Mouse (Mus musculus): ENCODE data around the gene Kifc5b. TPM values are rescaled to one million over a fixed set of nuclear protein-coding genes. Genes with fewer than 3 reads are reported as not detected.
"Not testable (repeated sequence)": the region's sequence is repeated elsewhere in the genome, so short reads cannot be mapped to it uniquely, and the experiment has no call there.

Gene Kifc5b
- polyA plus RNA-seq, 1 experiment from 2014 or later: 9.6 TPM

GRCm38 (mm10) chr17:26893492-26893891, 23.4 kb upstream of the Kifc5b start:
- Histone ChIP-seq H3K9ac (no peak overlapping the region), H3K4me1 (ENCODE audit: insufficient read depth) (peaks cover 7% of the 10 kb centered on the region; the same call in 1 of the 2 replicates), H3K27ac (ENCODE audit: low read depth) (no peak overlapping the region), H3K27me3 (ENCODE audit: insufficient read depth, low read length) (no peaks in the 10 kb centered on the region; the same call in 1 of the 2 replicates), H3K9me3 (ENCODE audit: low read depth, low read length) (no peaks in the 10 kb centered on the region), H3K4me3 (ENCODE audit: low read depth, low read length) (no peak overlapping the region), H3K36me3 (ENCODE audit: insufficient read depth) (no peaks in the 10 kb centered on the region), H3K4me2 (no peak overlapping the region; the same call in 1 of the 2 replicates)
- ATAC-seq (ENCODE audit: insufficient read depth): no peak
- no peak for DNase-seq
- 52% methylated on average over 6 of the region's 6 CpGs for WGBS
- no peak for TF ChIP-seq CTCF (IDR thresholded peaks at IDR 0.05; ENCODE audit: low read depth)

- DNase-seq: peak; percentile 10
- TF ChIP-seq CTCF (IDR thresholded peaks at IDR 0.05; ENCODE audit: low read depth): no peak
- H3K4me2 ChIP-seq: no peak overlapping the region
- no peaks in the 10 kb centered on the region for H3K9me3 ChIP-seq (ENCODE audit: low read depth, low read length)
- H3K4me3 ChIP-seq (ENCODE audit: low read depth, low read length): no peak overlapping the region
- peaks cover 7% of the 10 kb centered on the region; the same call in 1 of the 2 replicates for H3K4me1 ChIP-seq (ENCODE audit: insufficient read depth)
- no peak overlapping the region for H3K9ac ChIP-seq
- H3K36me3 ChIP-seq (ENCODE audit: insufficient read depth): no peaks in the 10 kb centered on the region
- no peak for ATAC-seq (ENCODE audit: insufficient read depth)
- no peak overlapping the region for H3K27ac ChIP-seq (ENCODE audit: low read depth)
- WGBS: 68% methylated on average over 6 of the region's 6 CpGs
- H3K27me3 ChIP-seq (ENCODE audit: insufficient read depth, low read length): no peaks in the 10 kb centered on the region; the same call in 1 of the 2 replicates
Observed at GRCm38 (mm10) chr17:26894342-26894741, 22.5 kb upstream of the Kifc5b start.

- no peak overlapping the region for H3K4me3 ChIP-seq (ENCODE audit: low read depth, low read length)
- no peak overlapping the region for H3K27ac ChIP-seq (ENCODE audit: low read depth)
- H3K9ac ChIP-seq: no peak overlapping the region
- peaks cover 7% of the 10 kb centered on the region; the same call in 1 of the 2 replicates for H3K4me1 ChIP-seq (ENCODE audit: insufficient read depth)
- DNase-seq: peak; percentile 85
- no peak overlapping the region for H3K4me2 ChIP-seq
- H3K36me3 ChIP-seq (ENCODE audit: insufficient read depth): no peaks in the 10 kb centered on the region
- ATAC-seq (ENCODE audit: insufficient read depth): peak; percentile 62; the same call in 1 of the 2 replicates
- peak; percentile 89 for TF ChIP-seq CTCF (IDR thresholded peaks at IDR 0.05; ENCODE audit: low read depth)
- H3K27me3 ChIP-seq (ENCODE audit: insufficient read depth, low read length): no peaks in the 10 kb centered on the region; the same call in 1 of the 2 replicates
- H3K9me3 ChIP-seq (ENCODE audit: low read depth, low read length): no peaks in the 10 kb centered on the region
- 15% methylated on average over 10 of the region's 10 CpGs for WGBS
Observed at GRCm38 (mm10) chr17:26895578-26895977, 21.3 kb upstream of the Kifc5b start.

- Histone ChIP-seq H3K27ac (ENCODE audit: low read depth) (no peak overlapping the region), H3K9ac (no peak overlapping the region), H3K36me3 (ENCODE audit: insufficient read depth) (no peaks in the 10 kb centered on the region), H3K9me3 (ENCODE audit: low read depth, low read length) (no peaks in the 10 kb centered on the region), H3K27me3 (ENCODE audit: insufficient read depth, low read length) (no peaks in the 10 kb centered on the region; the same call in 1 of the 2 replicates), H3K4me1 (ENCODE audit: insufficient read depth) (no peaks in the 10 kb centered on the region), H3K4me3 (ENCODE audit: low read depth, low read length) (no peak overlapping the region), H3K4me2 (no peak overlapping the region)
- ATAC-seq (ENCODE audit: insufficient read depth) (no peak), DNase-seq (no peak)
- no peak for TF ChIP-seq CTCF (IDR thresholded peaks at IDR 0.05; ENCODE audit: low read depth)
- WGBS: 73% methylated on average over 6 of the region's 6 CpGs
Observed at GRCm38 (mm10) chr17:26900916-26901315, 16.0 kb upstream of the Kifc5b start.

- H3K36me3 ChIP-seq (ENCODE audit: insufficient read depth): no peaks in the 10 kb centered on the region
- no peak overlapping the region for H3K4me2 ChIP-seq
- no peak overlapping the region for H3K4me3 ChIP-seq (ENCODE audit: low read depth, low read length)
- H3K9me3 ChIP-seq (ENCODE audit: low read depth, low read length): no peaks in the 10 kb centered on the region
- 51% methylated on average over 5 of the region's 5 CpGs for WGBS
- H3K9ac ChIP-seq: no peak overlapping the region
- no peak for TF ChIP-seq CTCF (IDR thresholded peaks at IDR 0.05; ENCODE audit: low read depth)
- no peaks in the 10 kb centered on the region for H3K27me3 ChIP-seq (ENCODE audit: insufficient read depth, low read length)
- ATAC-seq (ENCODE audit: insufficient read depth) (no peak), DNase-seq (no peak)
- no peak overlapping the region for H3K27ac ChIP-seq (ENCODE audit: low read depth)
- no peaks in the 10 kb centered on the region for H3K4me1 ChIP-seq (ENCODE audit: insufficient read depth)
Observed at GRCm38 (mm10) chr17:26904320-26904719, 12.6 kb upstream of the Kifc5b start.

GRCm38 (mm10) chr17:26907506-26907905, 9.4 kb upstream of the Kifc5b start:
- WGBS: 89% methylated on average over 14 of the region's 15 CpGs

GRCm38 (mm10) chr17:26915248-26915647, 1.6 kb upstream of the Kifc5b start:
- no peaks in the 10 kb centered on the region for H3K9me3 ChIP-seq (ENCODE audit: low read depth, low read length)
- 0 out of 2 replicates have a peak, but pooled peaks cover 3% of the 10 kb centered on the region for H3K4me1 ChIP-seq (ENCODE audit: insufficient read depth)
- no peak overlapping the region for H3K9ac ChIP-seq
- H3K27me3 ChIP-seq (ENCODE audit: insufficient read depth, low read length): no peaks in the 10 kb centered on the region
- DNase-seq (no peak), ATAC-seq (ENCODE audit: insufficient read depth) (no peak)
- H3K4me3 ChIP-seq (ENCODE audit: low read depth, low read length): no peak overlapping the region
- WGBS: 52% methylated on average over 1 of the region's 1 CpGs
- no peak overlapping the region for H3K27ac ChIP-seq (ENCODE audit: low read depth)
- H3K36me3 ChIP-seq (ENCODE audit: insufficient read depth): 0 out of 2 replicates have a peak, but pooled peaks cover 1% of the 10 kb centered on the region
- no peak for TF ChIP-seq CTCF (IDR thresholded peaks at IDR 0.05; ENCODE audit: low read depth)
- no peak overlapping the region for H3K4me2 ChIP-seq

More at GRCm38 (mm10) chr17:26907506-26907905, 9.4 kb upstream of the Kifc5b start:
- not testable (repeated sequence) for H3K4me1 ChIP-seq (ENCODE audit: insufficient read depth); H3K4me3 ChIP-seq (ENCODE audit: low read depth, low read length); H3K4me2 ChIP-seq; DNase-seq; H3K27ac ChIP-seq (ENCODE audit: low read depth); H3K36me3 ChIP-seq (ENCODE audit: insufficient read depth); ATAC-seq (ENCODE audit: insufficient read depth); H3K9me3 ChIP-seq (ENCODE audit: low read depth, low read length); H3K9ac ChIP-seq; H3K27me3 ChIP-seq (ENCODE audit: insufficient read depth, low read length)

- H3K4me1 ChIP-seq (ENCODE audit: insufficient read depth); H3K27me3 ChIP-seq (ENCODE audit: insufficient read depth, low read length); ATAC-seq (ENCODE audit: insufficient read depth); H3K9me3 ChIP-seq (ENCODE audit: low read depth, low read length); DNase-seq: not testable (repeated sequence)
- H3K36me3 ChIP-seq (ENCODE audit: insufficient read depth): peaks cover 17% of the 10 kb centered on the region
- WGBS: 2% methylated on average over 12 of the region's 12 CpGs
- peak overlapping the region; percentile 64 for H3K4me2 ChIP-seq
- H3K9ac ChIP-seq: peak overlapping the region; percentile 70
- H3K4me3 ChIP-seq (ENCODE audit: low read depth, low read length): peak overlapping the region; percentile 65
- peak overlapping the region; percentile 58; the same call in 1 of the 2 replicates for H3K27ac ChIP-seq (ENCODE audit: low read depth)
Observed at GRCm38 (mm10) chr17:26917560-26917959, 669 bp downstream of the Kifc5b start.

Measured in lung, embryonic 14.5 days (tissue).